ENCODE assay signal across 38 mouse cellular contexts in the genomic region with DNA sequence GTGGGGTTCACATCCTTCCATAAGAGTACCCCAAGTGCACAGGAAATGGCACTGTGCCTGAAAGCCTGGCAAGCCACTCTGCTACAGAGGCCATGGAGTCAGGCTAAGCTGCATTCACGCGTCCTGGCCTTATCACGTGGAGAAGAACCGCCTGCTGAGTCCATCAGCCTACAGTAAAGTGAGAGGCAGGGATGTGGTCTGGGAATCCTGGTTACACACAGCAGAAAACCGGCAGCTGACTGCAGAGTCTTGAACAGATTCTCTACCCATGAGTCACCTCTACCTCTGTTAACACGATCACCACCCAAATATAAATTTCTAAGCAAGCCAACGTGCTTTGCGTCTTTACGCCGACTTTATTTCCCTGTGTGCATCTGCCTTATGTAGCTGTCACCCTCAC. TPM values are rescaled to one million over a fixed set of nuclear protein-coding genes. Genes with fewer than 3 reads are reported as not detected.
A peak's percentile ranks its signal among the peaks of the same experiment; 100 is the strongest.
DNase-seq lines count a peak whose midpoint lies in the region; ATAC-seq and TF ChIP-seq lines count a peak whose summit lies in the region.
"Had no signal": no experiment of that assay in that cellular context is flagged by ENCODE, and none has a peak within 500 bp of the region (broad histone marks: within the 10 kb centered on the region; RNA-seq: fewer than 3 reads in every experiment).

No protein-coding gene starts in this region.

- no peak for DNase-seq in heart, postnatal 0 days (ENCODE audit: low spot score)
- DNase-seq in heart, postnatal 10 days = no peak
- DNase-seq in 3134 (ENCODE audit: extremely low read depth, insufficient read length, low spot score) (peak; percentile 62), 3T3-L1 (ENCODE audit: low read depth, low spot score) (peak; percentile 77)
- DNase-seq in brain, adult 2 months (ENCODE audit: low read depth, low spot score) = peak; percentile 60
- no peak for DNase-seq in adrenal gland, postnatal 36 days
- no peak for DNase-seq in cerebellum, adult 8-10 months
- DNase-seq: adrenal gland, adult 2 months; cerebellum, adult 9-10 months; cerebellum, postnatal 36 days; kidney, adult 2 months; kidney, postnatal 4 days; retina, postnatal 1 day; right cerebral cortex, postnatal 14 days had no signal

- no peak for TF ChIP-seq CTCF in heart, postnatal 0 days (IDR thresholded peaks at IDR 0.05; ENCODE audit: low read depth)

- 36% methylated on average over 10 of the region's 10 CpGs for WGBS in heart, postnatal 0 days

- H3K9me3 ChIP-seq in heart, postnatal 0 days (replicated peaks; ENCODE audit: control insufficient read depth, low read length) = no peaks in the 10 kb centered on the region
- H3K9me3 ChIP-seq: embryonic facial prominence, embryonic 13.5 days; forebrain, embryonic 10.5 days; forebrain, embryonic 15.5 days; limb, embryonic 13.5 days; midbrain, embryonic 13.5 days had no signal

- no peak overlapping the region for H3K4me2 ChIP-seq in heart, postnatal 0 days (ENCODE audit: low read depth, low read length)
- H3K4me2 ChIP-seq: embryonic facial prominence, embryonic 13.5 days; forebrain, embryonic 15.5 days; limb, embryonic 13.5 days; liver, embryonic 11.5 days; midbrain, embryonic 13.5 days had no signal

- no peak for TF ChIP-seq EP300 in heart, postnatal 0 days (IDR thresholded peaks at IDR 0.05; ENCODE audit: low read depth)

- no peaks in the 10 kb centered on the region; the same call in 1 of the 2 replicates for H3K27me3 ChIP-seq in heart, postnatal 0 days (ENCODE audit: control insufficient read depth, insufficient read depth, low read length)
- H3K27me3 ChIP-seq: forebrain, embryonic 15.5 days had no signal

- H3K4me3 ChIP-seq in heart, postnatal 0 days (ENCODE audit: low read depth, low read length) = no peak overlapping the region
- H3K4me3 ChIP-seq: embryonic facial prominence, embryonic 13.5 days; forebrain, embryonic 10.5 days; forebrain, embryonic 15.5 days; limb, embryonic 13.5 days; midbrain, embryonic 13.5 days had no signal

- intact Hi-C loops in heart, postnatal 10 days (cut with DNase I) = loop anchor here (2.0 kb wide), 1 partner anchor 24 kb away; no protein-coding TSS in a partner anchor

- H3K27ac ChIP-seq in heart, postnatal 0 days (ENCODE audit: low read depth) = no peak overlapping the region
- H3K27ac ChIP-seq: embryonic facial prominence, embryonic 13.5 days; forebrain, embryonic 10.5 days; forebrain, embryonic 15.5 days; kidney, postnatal 0 days; limb, embryonic 13.5 days; midbrain, embryonic 13.5 days had no signal

- no peak overlapping the region for H3K9ac ChIP-seq in heart, postnatal 0 days (replicated peaks; ENCODE audit: low read depth, low read length)
- H3K9ac ChIP-seq: embryonic facial prominence, embryonic 13.5 days; forebrain, embryonic 15.5 days; limb, embryonic 13.5 days; midbrain, embryonic 13.5 days had no signal

- ATAC-seq in heart, postnatal 0 days (ENCODE audit: insufficient read depth, low read depth) = peak; percentile 18; the same call in 1 of the 2 replicates
- ATAC-seq: activated CD4-positive, CD25-positive, alpha-beta regulatory T cell, adult 4 months; CD4-positive, CD25-positive, alpha-beta regulatory T cell, adult 4 months; forebrain, embryonic 15.5 days; midbrain, embryonic 13.5 days had no signal

- no peaks in the 10 kb centered on the region for H3K4me1 ChIP-seq in heart, postnatal 0 days (ENCODE audit: control insufficient read depth, insufficient read depth)
- H3K4me1 ChIP-seq: forebrain, embryonic 15.5 days had no signal

- no peaks in the 10 kb centered on the region for H3K36me3 ChIP-seq in heart, postnatal 0 days (replicated peaks; ENCODE audit: control insufficient read depth, insufficient read depth, low read length)
- H3K36me3 ChIP-seq: embryonic facial prominence, embryonic 13.5 days; forebrain, embryonic 10.5 days; forebrain, embryonic 15.5 days; limb, embryonic 13.5 days; midbrain, embryonic 13.5 days had no signal

RNA-seq across cellular contexts. Expression of a gene that starts 7.9 kb away (rescaled TPM):
- total RNA-seq in heart, postnatal 0 days (2014; rRNA removed; ENCODE audit: low replicate concordance) = 8.4 and 23.1 TPM in 2 replicates
- polyA plus RNA-seq in heart, postnatal 0 days (2015; fragmentation: Nextera tagmentation; extraction: Ambion mirVana) = 13.9 and 14.4 TPM in 2 replicates
- 10 to 100 TPM; 25.5 to 27.5 TPM for total RNA-seq in heart, postnatal 10 days (2021)
- 10 to 100 TPM; 40.1 to 42.7 TPM for total RNA-seq in adrenal gland, postnatal 36 days (2021)

RNA-seq across cellular contexts. Expression of a gene that starts 7.9 kb away (rescaled TPM):
- total RNA-seq in heart, postnatal 0 days (2014; rRNA removed; ENCODE audit: low replicate concordance) = not detected in 2 replicates
- polyA plus RNA-seq in heart, postnatal 0 days (2015; fragmentation: Nextera tagmentation; extraction: Ambion mirVana) = not detected in 2 replicates
- not detected for total RNA-seq in heart, postnatal 10 days (2021)
- total RNA-seq in adrenal gland, postnatal 36 days (2021) = not detected
- total RNA-seq: adrenal gland, adult 2 months; adrenal gland, postnatal 4 days; gastrocnemius, adult 8-10 months; gastrocnemius, postnatal 4 days; heart, postnatal 25 days; megakaryocyte progenitor cell, adult 5-6 weeks had no signal
- polyA plus RNA-seq: activated CD4-positive, CD25-positive, alpha-beta regulatory T cell, adult 4 months; adrenal gland, adult 2 months; CD4-positive, CD25-positive, alpha-beta regulatory T cell, adult 4 months; forebrain, embryonic 10.5 days; forebrain, embryonic 15.5 days; intestine, embryonic 14.5 days; kidney, postnatal 0 days; liver, embryonic 11.5 days; liver, embryonic 16.5 days; midbrain, embryonic 13.5 days; neural tube, embryonic 14.5 days; stomach, embryonic 14.5 days had no signal

RNA-seq across cellular contexts. Expression of a gene that starts 53.3 kb away (rescaled TPM):
- not detected in 2 replicates for total RNA-seq in heart, postnatal 0 days (2014; rRNA removed; ENCODE audit: low replicate concordance)
- polyA plus RNA-seq in heart, postnatal 0 days (2015; fragmentation: Nextera tagmentation; extraction: Ambion mirVana) = not detected in 2 replicates
- not detected for total RNA-seq in heart, postnatal 10 days (2021)
- not detected for total RNA-seq in adrenal gland, postnatal 36 days (2021)
- total RNA-seq: adrenal gland, adult 2 months; adrenal gland, postnatal 4 days; gastrocnemius, adult 8-10 months; gastrocnemius, postnatal 4 days; heart, postnatal 25 days; layer of hippocampus, adult 8-10 months; layer of hippocampus, postnatal 25 days; left cerebral cortex, adult 8-10 months; left cerebral cortex, postnatal 36 days; megakaryocyte progenitor cell, adult 5-6 weeks had no signal
- polyA plus RNA-seq: activated CD4-positive, CD25-positive, alpha-beta regulatory T cell, adult 4 months; forebrain, embryonic 15.5 days; hindbrain, embryonic 11.5 days; hindbrain, embryonic 16.5 days; intestine, embryonic 14.5 days; kidney, postnatal 0 days; limb, embryonic 13.5 days; liver, embryonic 11.5 days; liver, embryonic 16.5 days; midbrain, embryonic 13.5 days; neural tube, embryonic 14.5 days had no signal

Comparison
In these comparisons a context has a peak if more than half of its experiments do, and no peak if none do; other contexts are left out.
1. DNase-seq: peak in 3134 (single experiment), 3T3-L1 (single experiment) and brain, adult 2 months (single experiment); none in heart, postnatal 0 days (single experiment), heart, postnatal 10 days (0 of 2), adrenal gland, postnatal 36 days (0 of 2) and cerebellum, adult 8-10 months (single experiment).